Mouse (Mus musculus) lung, adult 2 months (tissue): ENCODE measurements around the gene Trim47.

Source experiments
- CTCF ChIP-seq: fragments of 200-500 bp; IDR thresholded peaks from 2 replicates; pipeline ENCODE4 v1.5.1; 2011; ENCODE audit warnings: mild to moderate bottlenecking, low read length, control low read depth; ENCODE audit not compliant: insufficient read depth
- POLR2A ChIP-seq: fragments of 200-500 bp; IDR thresholded peaks from 2 replicates; pipeline ENCODE4 v1.6.1; 2011; ENCODE audit warnings: low read depth, mild to moderate bottlenecking, control low read depth, low read length, borderline replicate concordance; ENCODE audit errors: extremely low read depth

DNA sequence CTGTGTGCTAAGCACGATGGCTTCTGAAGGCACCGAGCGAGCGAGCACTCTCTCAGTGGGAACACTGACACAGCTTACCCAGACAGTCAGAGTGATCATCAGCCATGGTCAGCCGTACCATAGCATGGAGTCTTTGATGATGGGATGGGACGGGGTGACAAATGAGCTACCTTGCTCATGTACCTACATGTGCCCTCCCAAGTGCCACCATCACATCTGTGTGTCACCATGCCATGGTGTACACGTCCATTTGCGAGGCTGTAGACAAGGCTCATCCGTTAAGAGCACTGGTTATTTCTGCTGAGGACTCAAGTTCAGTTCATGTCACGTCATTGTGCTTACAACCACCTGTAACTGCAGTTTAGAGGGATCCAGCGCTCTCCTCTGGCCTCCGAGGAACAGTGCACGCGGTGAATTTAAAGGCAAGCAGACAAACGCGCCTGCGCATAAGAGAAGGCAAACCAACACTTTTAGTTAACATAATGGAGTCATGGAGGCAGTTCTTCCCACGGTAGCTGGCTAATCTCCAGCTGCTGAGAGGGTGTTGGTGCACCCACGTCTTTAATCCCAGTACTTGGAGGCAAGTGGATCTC is 15.3 kb downstream of the Trim47 start:
- TF ChIP-seq POLR2A, result no peak
- TF ChIP-seq CTCF, result no peak
